Mouse (Mus musculus) lung, embryonic 14.5 days (tissue): ENCODE results near the gene Slc35d2. TPM values are rescaled to one million over a fixed set of nuclear protein-coding genes. Genes with fewer than 3 reads are reported as not detected.

Source experiments
- ATAC-seq: fragments of 200-750 bp; cut with Nextera tagmentation; 2 replicates; pipeline ENCODE4 v1.8.0; 2017; ENCODE audit warnings: mild to moderate bottlenecking, moderate TSS enrichment, moderate library complexity; ENCODE audit not compliant: insufficient read depth
- DNase-seq: peaks from one replicate; pipeline ENCODE4 v3.0.0-alpha.2; 2015
- H3K27ac ChIP-seq: fragments of 300-500 bp; sonication (generic); 2 replicates; pipeline ENCODE4 v1.5.1; 2014; ENCODE audit warnings: low read depth, mild to moderate bottlenecking, moderate library complexity
- H3K27me3 ChIP-seq: fragments of 300-500 bp; sonication (generic); 2 replicates; pipeline ENCODE4 v1.6.1; 2014; ENCODE audit warnings: low read length, control low read depth; ENCODE audit not compliant: insufficient read depth
- H3K36me3 ChIP-seq: fragments of 300-500 bp; sonication (generic); 2 replicates; pipeline ENCODE4 v1.6.1; 2014; ENCODE audit warnings: control low read depth; ENCODE audit not compliant: insufficient read depth
- H3K4me1 ChIP-seq: fragments of 300-500 bp; sonication (generic); 2 replicates; pipeline ENCODE4 v1.6.1; 2014; ENCODE audit warnings: antibody characterized with exemption, control low read depth; ENCODE audit not compliant: insufficient read depth
- H3K4me2 ChIP-seq: fragments of 300-500 bp; sonication (generic); 2 replicates; pipeline ENCODE4 v1.6.1; 2014; ENCODE audit warnings: mild to moderate bottlenecking
- H3K4me3 ChIP-seq: fragments of 300-500 bp; sonication (generic); 2 replicates; pipeline ENCODE4 v1.5.1; 2014; ENCODE audit warnings: low read depth, low read length
- H3K9ac ChIP-seq: fragments of 300-500 bp; sonication (generic); 2 replicates; pipeline ENCODE4 v1.6.1; 2014
- H3K9me3 ChIP-seq: fragments of 300-500 bp; sonication (generic); 2 replicates; pipeline ENCODE4 v1.6.1; 2016; ENCODE audit warnings: low read depth, low read length, control low read depth
- CTCF ChIP-seq: IDR thresholded peaks from 2 replicates; pipeline ENCODE4 v1.5.1; 2016; ENCODE audit warnings: antibody characterized with exemption, low read depth
- WGBS: fragments of 180-500 bp; shearing (Covaris S2); extraction: QIAGEN DNeasy Blood & Tissue Kit; methylation state at CpG from one replicate; pipeline ENCODE4 v1.1.7; 2014; 5-methylcytosine and 5-hydroxymethylcytosine counted together
- polyA plus RNA-seq: library from polyadenylated mRNA; unstranded; fragments of >200 nt; fragmentation: Nextera tagmentation; extraction: Ambion mirVana; gene quantifications from 2 replicates; pipeline ENCODE4 v1.2.1, GENCODE M21; 2014

Gene Slc35d2
- 4.4 and 4.7 TPM in 2 replicates for polyA plus RNA-seq

DNA sequence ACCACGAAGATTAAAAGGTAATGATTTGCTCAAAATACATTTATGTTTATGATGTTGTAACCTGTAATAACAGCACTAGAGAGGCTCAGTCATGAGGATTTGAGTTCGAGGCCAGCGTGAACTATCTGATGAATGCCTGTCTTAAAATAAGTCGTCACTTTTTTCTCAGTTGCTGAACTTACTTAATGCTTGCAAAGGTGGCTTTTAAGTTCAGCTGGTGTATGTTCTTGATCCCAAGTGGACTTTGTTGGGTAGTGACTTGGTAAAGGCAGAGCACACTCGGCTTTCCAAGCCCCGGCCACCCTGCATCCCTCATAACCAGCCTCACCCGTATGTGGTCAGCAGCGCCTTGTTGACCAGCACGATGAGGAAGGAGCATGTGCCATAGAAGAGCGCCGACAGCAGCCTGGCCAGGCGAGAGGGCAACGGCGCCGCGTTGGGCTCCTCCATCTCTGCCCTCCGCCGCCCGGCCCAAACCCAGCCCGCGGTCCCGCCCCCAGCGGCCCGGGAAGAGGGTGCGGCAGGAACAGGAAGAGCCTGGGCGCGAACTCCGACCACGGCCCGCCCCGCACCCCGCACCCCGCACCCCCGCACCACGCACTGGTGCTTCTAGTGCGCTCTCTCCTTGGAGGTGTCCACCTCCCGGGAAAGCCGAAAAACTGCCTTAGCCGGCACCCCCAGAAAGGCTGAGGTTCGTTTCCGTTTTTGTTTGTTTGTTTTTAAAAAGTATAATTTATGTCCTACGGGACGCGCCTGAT, at the start of gene Slc35d2:
Gene Slc35d2 (minus strand): TSS at position 511 of the 758 bp plus-strand sequence.
- Histone ChIP-seq H3K4me3 (peak within 1 kb of the TSS; percentile 60), H3K27me3 (no peaks in the 10 kb centered on the region), H3K9ac (peak within 1 kb of the TSS; percentile 71), H3K9me3 (no peaks in the 10 kb centered on the region), H3K4me1 (no peaks in the 10 kb centered on the region), H3K36me3 (peaks cover 14% of the 10 kb centered on the region), H3K27ac (peak within 1 kb of the TSS; percentile 33; the same call in 1 of the 2 replicates), H3K4me2 (peak within 1 kb of the TSS; percentile 79)
- DNase-seq, result peak; percentile 70
- TF ChIP-seq CTCF, result no peak
- peak; percentile 89 for ATAC-seq
- 7% methylated on average over 44 of the region's 44 CpGs for WGBS

DNA sequence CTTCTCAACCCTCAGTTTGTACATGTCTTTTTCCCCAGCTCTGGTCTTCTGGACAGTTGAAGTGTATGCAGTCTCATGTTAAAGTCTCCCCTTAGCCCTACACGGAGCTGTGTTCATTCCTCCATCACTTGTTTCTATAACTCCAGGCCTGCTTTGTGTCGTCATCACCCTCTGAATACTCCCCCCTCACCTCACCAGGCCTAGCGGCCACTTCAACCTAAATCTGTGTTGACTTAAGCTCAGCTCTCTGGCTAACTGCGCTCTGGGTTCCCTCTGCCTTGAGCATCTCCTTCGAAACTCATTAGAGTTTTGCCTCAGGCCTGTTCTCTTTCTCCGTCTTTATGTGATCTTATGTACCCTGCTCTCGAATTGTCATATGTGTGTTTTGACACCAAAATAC, 48.8 kb upstream of the Slc35d2 start:
- H3K4me3 ChIP-seq, result no peak overlapping the region
- no peak overlapping the region for H3K4me2 ChIP-seq
- H3K9ac ChIP-seq, result no peak overlapping the region
- H3K27me3 ChIP-seq, result no peaks in the 10 kb centered on the region
- peak; percentile 81 for ATAC-seq
- H3K4me1 ChIP-seq, result no peaks in the 10 kb centered on the region
- H3K27ac ChIP-seq, result no peak overlapping the region
- peaks cover 20% of the 10 kb centered on the region for H3K36me3 ChIP-seq
- no peak for TF ChIP-seq CTCF
- peak; percentile 46 for DNase-seq
- 59% methylated on average over 7 of the region's 7 CpGs for WGBS
- H3K9me3 ChIP-seq, result no peaks in the 10 kb centered on the region

DNA sequence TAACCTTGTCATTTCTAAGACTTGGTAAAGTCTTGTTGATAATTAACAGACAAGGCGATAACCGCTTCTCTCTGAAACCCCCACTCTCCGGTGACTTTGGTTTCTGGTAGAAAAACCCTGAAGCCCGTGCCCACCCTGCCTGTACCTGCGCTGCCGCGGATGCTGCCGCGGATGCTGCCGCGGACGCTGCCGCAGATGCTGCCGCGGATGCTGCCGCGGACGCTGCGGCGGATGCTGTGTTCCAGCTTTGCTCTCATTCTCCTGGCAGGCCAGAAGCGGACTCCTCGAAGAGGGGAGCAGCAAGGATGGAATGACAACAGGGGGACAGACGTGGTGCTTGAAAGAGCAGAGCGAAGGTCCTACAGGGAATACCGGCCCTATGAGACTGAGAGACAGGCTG, 40.6 kb upstream of the Slc35d2 start:
- Histone ChIP-seq H3K36me3 (peaks cover 33% of the 10 kb centered on the region), H3K9ac (no peak overlapping the region), H3K9me3 (peaks cover 53% of the 10 kb centered on the region), H3K4me1 (no peaks in the 10 kb centered on the region), H3K27me3 (no peaks in the 10 kb centered on the region), H3K4me3 (no peak overlapping the region), H3K4me2 (no peak overlapping the region), H3K27ac (no peak overlapping the region)
- no peak for ATAC-seq
- WGBS, result 98% methylated on average over 25 of the region's 25 CpGs
- no peak for DNase-seq
- no peak for TF ChIP-seq CTCF

- H3K9me3 ChIP-seq, result peaks cover 12% of the 10 kb centered on the region; the same call in 1 of the 2 replicates
- H3K27me3 ChIP-seq, result no peaks in the 10 kb centered on the region
- H3K4me1 ChIP-seq, result 0 out of 2 replicates have a peak, but pooled peaks cover 5% of the 10 kb centered on the region
- H3K36me3 ChIP-seq, result no peaks in the 10 kb centered on the region
- ATAC-seq (no peak), DNase-seq (no peak)
- H3K27ac ChIP-seq, result no peak overlapping the region
- TF ChIP-seq CTCF, result no peak
- WGBS, result 27% methylated on average over 13 of the region's 13 CpGs
- H3K9ac ChIP-seq, result peak overlapping the region; percentile 83
- peak overlapping the region; percentile 84 for H3K4me3 ChIP-seq
- H3K4me2 ChIP-seq, result peak overlapping the region; percentile 99
These were observed 34.1 kb upstream of the Slc35d2 start for GRCm38 (mm10) chr13:64163147-64163715.

GRCm38 (mm10) chr13:64162626-64163025, 33.5 kb upstream of the Slc35d2 start:
- no peak for TF ChIP-seq CTCF
- peak overlapping the region; percentile 99 for H3K4me2 ChIP-seq
- no peak overlapping the region for H3K27ac ChIP-seq
- no peaks in the 10 kb centered on the region for H3K27me3 ChIP-seq
- H3K9ac ChIP-seq, result peak overlapping the region; percentile 83
- 0 out of 2 replicates have a peak, but pooled peaks have one; percentile 4 for ATAC-seq
- 2% methylated on average over 14 of the region's 14 CpGs for WGBS
- peak overlapping the region; percentile 84 for H3K4me3 ChIP-seq
- 0 out of 2 replicates have a peak, but pooled peaks cover 5% of the 10 kb centered on the region for H3K4me1 ChIP-seq
- peaks cover 9% of the 10 kb centered on the region; the same call in 1 of the 2 replicates for H3K9me3 ChIP-seq
- no peaks in the 10 kb centered on the region for H3K36me3 ChIP-seq
- DNase-seq, result peak; percentile 52

GRCm38 (mm10) chr13:64161916-64162611, 32.9 kb upstream of the Slc35d2 start:
- Histone ChIP-seq H3K9me3 (0 out of 2 replicates have a peak, but pooled peaks cover 5% of the 10 kb centered on the region), H3K27ac (peak overlapping the region; percentile 84), H3K4me3 (peak overlapping the region; percentile 84), H3K4me2 (peak overlapping the region; percentile 99), H3K27me3 (no peaks in the 10 kb centered on the region), H3K4me1 (0 out of 2 replicates have a peak, but pooled peaks cover 5% of the 10 kb centered on the region), H3K9ac (peak overlapping the region; percentile 83), H3K36me3 (no peaks in the 10 kb centered on the region)
- peak; percentile 72 for ATAC-seq
- under 1% methylated on average over 69 of the region's 71 CpGs for WGBS
- TF ChIP-seq CTCF, result no peak
- no peak for DNase-seq
